Mouse (Mus musculus): Measurements from ENCODE around the gene Esp16.
"Not testable (repeated sequence)": the region's sequence is repeated elsewhere in the genome, so short reads cannot be mapped to it uniquely, and the experiment has no call there.

Gene Esp16

DNA sequence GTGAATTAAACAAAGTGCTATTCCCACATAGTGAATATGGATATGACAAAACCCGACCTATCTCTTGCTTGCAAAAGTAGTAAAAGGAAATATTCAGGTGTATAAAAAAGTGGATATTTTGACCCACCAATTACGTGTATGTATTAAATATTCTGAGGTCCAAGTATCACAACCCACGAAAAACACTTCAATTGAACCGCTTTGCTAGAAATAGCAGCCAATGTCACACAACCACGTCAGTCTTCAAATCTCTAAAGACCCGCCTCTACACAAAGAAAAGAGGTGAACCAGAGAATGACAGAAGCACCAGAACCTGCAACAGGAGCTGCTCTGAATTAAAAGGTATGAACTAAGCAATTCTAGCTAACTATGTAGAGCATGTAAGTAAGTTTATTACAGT, at the start of gene Esp16:
Gene Esp16, plus strand, starts transcription at position 301 of the 400 bp plus-strand sequence.
- in situ Hi-C loops (cut with MboI) = not testable (repeated sequence)

DNA sequence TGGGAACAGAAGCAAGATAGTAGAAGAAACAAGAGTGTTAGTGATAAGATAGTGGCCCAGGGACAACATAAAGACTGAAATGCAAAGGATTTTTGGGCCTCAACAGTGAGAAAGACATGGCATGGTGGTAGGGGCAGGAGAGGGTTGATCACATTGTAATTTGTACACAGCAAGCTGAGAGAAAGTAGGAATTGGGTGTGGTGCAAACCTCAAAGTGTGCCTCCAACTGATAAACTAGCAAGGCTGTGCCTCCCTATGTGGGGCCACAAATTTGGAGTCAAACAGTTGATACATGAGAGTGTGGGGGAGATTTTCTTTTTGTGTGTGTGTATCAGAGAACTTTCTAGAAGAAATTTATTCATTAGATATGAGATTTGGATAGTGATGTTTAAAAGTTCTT, 37.9 kb upstream of the Esp16 start:
- in situ Hi-C loops (cut with MboI) = not testable (repeated sequence)
